Mouse (Mus musculus): Measurements from ENCODE around the gene Plekhh1. TPM values are rescaled to one million over a fixed set of nuclear protein-coding genes. Genes with fewer than 3 reads are reported as not detected.

Plekhh1 gene
- polyA plus RNA-seq, 1 experiment, result 2.7 TPM

- no peak overlapping the region for H3K27ac ChIP-seq (ENCODE audit: control insufficient read depth, insufficient read depth, low read depth, low read length)
- TF ChIP-seq CTCF (IDR thresholded peaks at IDR 0.05; ENCODE audit: control insufficient read depth, insufficient read depth, insufficient replicate concordance, low read depth, low read length) (no peak), POLR2A (IDR thresholded peaks at IDR 0.05; ENCODE audit: control insufficient read depth, low read depth, low read length) (no peak)
- no peaks in the 10 kb centered on the region for H3K36me3 ChIP-seq (ENCODE audit: control insufficient read depth, insufficient read depth, low read length)
- H3K4me1 ChIP-seq (ENCODE audit: control insufficient read depth, insufficient read depth, low read length), result no peaks in the 10 kb centered on the region
- no peak overlapping the region for H3K4me3 ChIP-seq (ENCODE audit: control insufficient read depth, low read depth, low read length)
- no peaks in the 10 kb centered on the region for H3K27me3 ChIP-seq (ENCODE audit: control insufficient read depth, insufficient read depth, low read length)
Measured at GRCm38 (mm10) chr12:79060766-79061652, 32.0 kb downstream of the Plekhh1 start.

- Histone ChIP-seq H3K4me3 (ENCODE audit: control insufficient read depth, low read depth, low read length) (no peak overlapping the region), H3K4me1 (ENCODE audit: control insufficient read depth, insufficient read depth, low read length) (no peaks in the 10 kb centered on the region), H3K36me3 (ENCODE audit: control insufficient read depth, insufficient read depth, low read length) (no peaks in the 10 kb centered on the region), H3K27me3 (ENCODE audit: control insufficient read depth, insufficient read depth, low read length) (no peaks in the 10 kb centered on the region), H3K27ac (ENCODE audit: control insufficient read depth, insufficient read depth, low read depth, low read length) (no peak overlapping the region)
- TF ChIP-seq POLR2A (IDR thresholded peaks at IDR 0.05; ENCODE audit: control insufficient read depth, low read depth, low read length) (no peak), CTCF (IDR thresholded peaks at IDR 0.05; ENCODE audit: control insufficient read depth, insufficient read depth, insufficient replicate concordance, low read depth, low read length) (no peak)
Measured at GRCm38 (mm10) chr12:79064451-79064850, 35.5 kb downstream of the Plekhh1 start.

GRCm38 (mm10) chr12:79066431-79066830 is 37.5 kb downstream of the Plekhh1 start:
- H3K4me3 ChIP-seq (ENCODE audit: control insufficient read depth, low read depth, low read length), result no peak overlapping the region
- no peaks in the 10 kb centered on the region for H3K36me3 ChIP-seq (ENCODE audit: control insufficient read depth, insufficient read depth, low read length)
- TF ChIP-seq CTCF (IDR thresholded peaks at IDR 0.05; ENCODE audit: control insufficient read depth, insufficient read depth, insufficient replicate concordance, low read depth, low read length), result no peak
- no peak for TF ChIP-seq POLR2A (IDR thresholded peaks at IDR 0.05; ENCODE audit: control insufficient read depth, low read depth, low read length)
- H3K27me3 ChIP-seq (ENCODE audit: control insufficient read depth, insufficient read depth, low read length), result no peaks in the 10 kb centered on the region
- H3K27ac ChIP-seq (ENCODE audit: control insufficient read depth, insufficient read depth, low read depth, low read length), result no peak overlapping the region
- H3K4me1 ChIP-seq (ENCODE audit: control insufficient read depth, insufficient read depth, low read length), result no peaks in the 10 kb centered on the region

- H3K27me3 ChIP-seq (ENCODE audit: control insufficient read depth, insufficient read depth, low read length), result no peaks in the 10 kb centered on the region
- H3K4me1 ChIP-seq (ENCODE audit: control insufficient read depth, insufficient read depth, low read length), result no peaks in the 10 kb centered on the region
- no peak overlapping the region for H3K4me3 ChIP-seq (ENCODE audit: control insufficient read depth, low read depth, low read length)
- TF ChIP-seq CTCF (IDR thresholded peaks at IDR 0.05; ENCODE audit: control insufficient read depth, insufficient read depth, insufficient replicate concordance, low read depth, low read length) (no peak), POLR2A (IDR thresholded peaks at IDR 0.05; ENCODE audit: control insufficient read depth, low read depth, low read length) (no peak)
- no peak overlapping the region for H3K27ac ChIP-seq (ENCODE audit: control insufficient read depth, insufficient read depth, low read depth, low read length)
- no peaks in the 10 kb centered on the region for H3K36me3 ChIP-seq (ENCODE audit: control insufficient read depth, insufficient read depth, low read length)
Measured at GRCm38 (mm10) chr12:79067526-79067925, 38.6 kb downstream of the Plekhh1 start.

GRCm38 (mm10) chr12:79068306-79068705 is 39.3 kb downstream of the Plekhh1 start:
- Histone ChIP-seq H3K27me3 (ENCODE audit: control insufficient read depth, insufficient read depth, low read length) (no peaks in the 10 kb centered on the region), H3K27ac (ENCODE audit: control insufficient read depth, insufficient read depth, low read depth, low read length) (no peak overlapping the region), H3K36me3 (ENCODE audit: control insufficient read depth, insufficient read depth, low read length) (no peaks in the 10 kb centered on the region), H3K4me1 (ENCODE audit: control insufficient read depth, insufficient read depth, low read length) (no peaks in the 10 kb centered on the region), H3K4me3 (ENCODE audit: control insufficient read depth, low read depth, low read length) (no peak overlapping the region)
- no peak for TF ChIP-seq POLR2A (IDR thresholded peaks at IDR 0.05; ENCODE audit: control insufficient read depth, low read depth, low read length)
- no peak for TF ChIP-seq CTCF (IDR thresholded peaks at IDR 0.05; ENCODE audit: control insufficient read depth, insufficient read depth, insufficient replicate concordance, low read depth, low read length)

- no peaks in the 10 kb centered on the region for H3K36me3 ChIP-seq (ENCODE audit: control insufficient read depth, insufficient read depth, low read length)
- H3K4me1 ChIP-seq (ENCODE audit: control insufficient read depth, insufficient read depth, low read length), result no peaks in the 10 kb centered on the region
- TF ChIP-seq POLR2A (IDR thresholded peaks at IDR 0.05; ENCODE audit: control insufficient read depth, low read depth, low read length) (no peak), CTCF (IDR thresholded peaks at IDR 0.05; ENCODE audit: control insufficient read depth, insufficient read depth, insufficient replicate concordance, low read depth, low read length) (no peak)
- no peak overlapping the region for H3K4me3 ChIP-seq (ENCODE audit: control insufficient read depth, low read depth, low read length)
- H3K27ac ChIP-seq (ENCODE audit: control insufficient read depth, insufficient read depth, low read depth, low read length), result no peak overlapping the region
- no peaks in the 10 kb centered on the region for H3K27me3 ChIP-seq (ENCODE audit: control insufficient read depth, insufficient read depth, low read length)
Measured at GRCm38 (mm10) chr12:79069187-79069608, 40.2 kb downstream of the Plekhh1 start.

- no peaks in the 10 kb centered on the region for H3K27me3 ChIP-seq (ENCODE audit: control insufficient read depth, insufficient read depth, low read length)
- no peak overlapping the region for H3K4me3 ChIP-seq (ENCODE audit: control insufficient read depth, low read depth, low read length)
- H3K36me3 ChIP-seq (ENCODE audit: control insufficient read depth, insufficient read depth, low read length), result no peaks in the 10 kb centered on the region
- TF ChIP-seq POLR2A (IDR thresholded peaks at IDR 0.05; ENCODE audit: control insufficient read depth, low read depth, low read length), result no peak
- no peak for TF ChIP-seq CTCF (IDR thresholded peaks at IDR 0.05; ENCODE audit: control insufficient read depth, insufficient read depth, insufficient replicate concordance, low read depth, low read length)
- H3K4me1 ChIP-seq (ENCODE audit: control insufficient read depth, insufficient read depth, low read length), result no peaks in the 10 kb centered on the region
- no peak overlapping the region for H3K27ac ChIP-seq (ENCODE audit: control insufficient read depth, insufficient read depth, low read depth, low read length)
Measured at GRCm38 (mm10) chr12:79069916-79070315, 41.0 kb downstream of the Plekhh1 start.
